Comparison of ENCODE assay signal across 11 mouse cellular contexts in genomic region chr15:88851076-88851475, GRCm38 (mm10). TPM values are rescaled to one million over a fixed set of nuclear protein-coding genes. Genes with fewer than 3 reads are reported as not detected.
DNase-seq lines count a peak whose midpoint lies in the region; ATAC-seq and TF ChIP-seq lines count a peak whose summit lies in the region.
"Had no signal": no experiment of that assay in that cellular context is flagged by ENCODE, and none has a peak within 500 bp of the region (broad histone marks: within the 10 kb centered on the region; RNA-seq: fewer than 3 reads in every experiment).

No protein-coding gene starts in this region.

- H3K4me3 ChIP-seq in heart, embryonic 11.5 days (ENCODE audit: low read depth, low read length), result no peak overlapping the region
- no peak overlapping the region for H3K4me3 ChIP-seq in lung, postnatal 0 days (ENCODE audit: low read depth, low read length)
- no peak overlapping the region for H3K4me3 ChIP-seq in kidney, embryonic 16.5 days (ENCODE audit: low read length)
- no peak overlapping the region for H3K4me3 ChIP-seq in stomach, postnatal 0 days (ENCODE audit: low read depth, low read length)
- no peak overlapping the region for H3K4me3 ChIP-seq in forebrain, embryonic 12.5 days (replicated peaks)

- H3K9ac ChIP-seq in heart, embryonic 11.5 days (ENCODE audit: low read depth, low read length), result 0 out of 2 replicates have a peak overlapping the region, but pooled peaks have one; percentile 29
- H3K9ac ChIP-seq in lung, postnatal 0 days (replicated peaks; ENCODE audit: low read depth), result no peak overlapping the region
- 0 out of 2 replicates have a peak overlapping the region, but pooled peaks have one; percentile 33 for H3K9ac ChIP-seq in kidney, embryonic 16.5 days (replicated peaks; ENCODE audit: low read length)
- H3K9ac ChIP-seq in stomach, postnatal 0 days (ENCODE audit: low read length), result peak overlapping the region; percentile 47
- no peak overlapping the region for H3K9ac ChIP-seq in forebrain, embryonic 12.5 days
- H3K9ac ChIP-seq: forebrain, postnatal 0 days; liver, embryonic 14.5 days had no signal

- no peak for TF ChIP-seq EP300 in lung, postnatal 0 days (IDR thresholded peaks at IDR 0.05)
- TF ChIP-seq EP300 in stomach, postnatal 0 days (optimal IDR thresholded peaks at IDR 0.05), result no peak

- no peak for TF ChIP-seq CTCF in lung, postnatal 0 days (IDR thresholded peaks at IDR 0.05)
- TF ChIP-seq CTCF in stomach, postnatal 0 days (IDR thresholded peaks at IDR 0.05; ENCODE audit: low read depth), result no peak

- no peak overlapping the region for H3K27ac ChIP-seq in heart, embryonic 11.5 days (ENCODE audit: low read depth, low read length)
- H3K27ac ChIP-seq in lung, postnatal 0 days (ENCODE audit: low read length), result peak overlapping the region; percentile 97
- H3K27ac ChIP-seq in kidney, embryonic 16.5 days (ENCODE audit: low read length), result peak overlapping the region; percentile 87
- H3K27ac ChIP-seq in stomach, postnatal 0 days (replicated peaks), result peak overlapping the region; percentile 95
- no peak overlapping the region for H3K27ac ChIP-seq in forebrain, embryonic 12.5 days
- H3K27ac ChIP-seq: liver, embryonic 14.5 days had no signal

- H3K4me1 ChIP-seq in heart, embryonic 11.5 days (ENCODE audit: control insufficient read depth, insufficient read depth, low read length), result peaks cover 31% of the 10 kb centered on the region
- peaks cover 35% of the 10 kb centered on the region for H3K4me1 ChIP-seq in lung, postnatal 0 days (ENCODE audit: insufficient read depth, low read depth, low read length)
- H3K4me1 ChIP-seq in kidney, embryonic 16.5 days (ENCODE audit: insufficient read depth, low read length), result peaks cover 42% of the 10 kb centered on the region
- H3K4me1 ChIP-seq in stomach, postnatal 0 days (replicated peaks; ENCODE audit: control insufficient read depth, insufficient read depth), result peaks cover 11% of the 10 kb centered on the region
- peaks cover 19% of the 10 kb centered on the region; the same call in 1 of the 2 replicates for H3K4me1 ChIP-seq in forebrain, embryonic 12.5 days

- WGBS in heart, embryonic 11.5 days (ENCODE audit: insufficient replicate concordance), result 45% methylated on average over 3 of the region's 3 CpGs
- WGBS in lung, postnatal 0 days, result 30% methylated on average over 3 of the region's 3 CpGs
- WGBS in kidney, embryonic 16.5 days, result 25% methylated on average over 3 of the region's 3 CpGs
- WGBS in stomach, postnatal 0 days, result 38% methylated on average over 3 of the region's 3 CpGs
- 70% methylated on average over 3 of the region's 3 CpGs for WGBS in forebrain, embryonic 12.5 days

- no peak for DNase-seq in heart, adult 18-20 months
- DNase-seq in lung, postnatal 0 days (ENCODE audit: low spot score), result peak; percentile 35
- no peak for DNase-seq in lung, adult 18-20 months
- DNase-seq in stomach, postnatal 0 days (ENCODE audit: low spot score), result no peak
- DNase-seq in right cerebral cortex, postnatal 4 days, result no peak

- H3K36me3 ChIP-seq in heart, embryonic 11.5 days (ENCODE audit: control insufficient read depth, insufficient read depth, low read length), result no peaks in the 10 kb centered on the region
- no peaks in the 10 kb centered on the region for H3K36me3 ChIP-seq in lung, postnatal 0 days (ENCODE audit: insufficient read depth, low read length)
- H3K36me3 ChIP-seq in kidney, embryonic 16.5 days (ENCODE audit: insufficient read depth, low read length), result no peaks in the 10 kb centered on the region
- H3K36me3 ChIP-seq in stomach, postnatal 0 days (ENCODE audit: control insufficient read depth, insufficient read depth, low read length), result no peaks in the 10 kb centered on the region
- H3K36me3 ChIP-seq in forebrain, embryonic 12.5 days (replicated peaks), result no peaks in the 10 kb centered on the region

- H3K4me2 ChIP-seq in heart, embryonic 11.5 days, result no peak overlapping the region
- no peak overlapping the region for H3K4me2 ChIP-seq in lung, postnatal 0 days (replicated peaks; ENCODE audit: low read depth, low read length)
- peak overlapping the region; percentile 20; the same call in 1 of the 2 replicates for H3K4me2 ChIP-seq in kidney, embryonic 16.5 days (replicated peaks; ENCODE audit: low read depth, low read length)
- H3K4me2 ChIP-seq in stomach, postnatal 0 days (replicated peaks; ENCODE audit: low read depth), result peak overlapping the region; percentile 0; the same call in 1 of the 2 replicates
- no peak overlapping the region for H3K4me2 ChIP-seq in forebrain, embryonic 12.5 days

- H3K27me3 ChIP-seq in heart, embryonic 11.5 days (ENCODE audit: control insufficient read depth, insufficient read depth, low read length), result no peaks in the 10 kb centered on the region
- no peaks in the 10 kb centered on the region for H3K27me3 ChIP-seq in lung, postnatal 0 days (replicated peaks; ENCODE audit: insufficient read depth, low read length)
- no peaks in the 10 kb centered on the region for H3K27me3 ChIP-seq in kidney, embryonic 16.5 days (ENCODE audit: insufficient read depth, low read length)
- no peaks in the 10 kb centered on the region for H3K27me3 ChIP-seq in stomach, postnatal 0 days (ENCODE audit: control insufficient read depth, insufficient read depth, low read length)
- no peaks in the 10 kb centered on the region for H3K27me3 ChIP-seq in forebrain, embryonic 12.5 days

- ATAC-seq in heart, embryonic 11.5 days (replicated peaks; ENCODE audit: insufficient number of reproducible peaks, low FRiP score, low TSS enrichment), result no peak
- peak; percentile 8 for ATAC-seq in lung, postnatal 0 days
- peak; percentile 37 for ATAC-seq in kidney, embryonic 16.5 days (ENCODE audit: low FRiP score, low TSS enrichment)
- ATAC-seq in stomach, postnatal 0 days (ENCODE audit: low FRiP score, low TSS enrichment), result peak; percentile 4; the same call in 1 of the 2 replicates
- no peak for ATAC-seq in forebrain, embryonic 12.5 days (ENCODE audit: low FRiP score)
- ATAC-seq: CD4-positive, CD25-positive, alpha-beta regulatory T cell, adult 4 months had no signal

- no peaks in the 10 kb centered on the region for H3K9me3 ChIP-seq in heart, embryonic 11.5 days (replicated peaks; ENCODE audit: control insufficient read depth, low read length)
- H3K9me3 ChIP-seq in lung, postnatal 0 days (ENCODE audit: low read length), result no peaks in the 10 kb centered on the region
- H3K9me3 ChIP-seq in kidney, embryonic 16.5 days (ENCODE audit: low read length), result no peaks in the 10 kb centered on the region
- no peaks in the 10 kb centered on the region for H3K9me3 ChIP-seq in stomach, postnatal 0 days (ENCODE audit: control insufficient read depth, low read length)
- H3K9me3 ChIP-seq in forebrain, embryonic 12.5 days, result no peaks in the 10 kb centered on the region

RNA-seq across cellular contexts. Expression of gene Pim3, which starts 10.9 kb away (rescaled TPM):
- polyA plus RNA-seq in heart, embryonic 11.5 days (2014; fragmentation: Nextera tagmentation; extraction: Ambion mirVana), result 43.7 and 50.1 TPM in 2 replicates
- 100 to 1,000 TPM in 1 of 2 experiments, 10 to 100 TPM in 1; 97.9 to 139 TPM for total RNA-seq in heart, adult 18-20 months (2021)
- polyA plus RNA-seq in lung, postnatal 0 days (2015; fragmentation: Nextera tagmentation; extraction: Ambion mirVana), result 66.0 and 69.6 TPM in 2 replicates
- 59.6 and 77.7 TPM in 2 replicates for polyA plus RNA-seq in kidney, embryonic 16.5 days (2015; fragmentation: Nextera tagmentation; extraction: Ambion mirVana)
- polyA plus RNA-seq in stomach, postnatal 0 days (2015; fragmentation: Nextera tagmentation; extraction: Ambion mirVana), result 63.6 and 69.4 TPM in 2 replicates
- 46.0 and 49.4 TPM in 2 replicates for polyA plus RNA-seq in forebrain, embryonic 12.5 days (2016; fragmentation: Nextera tagmentation; extraction: Ambion mirVana)

RNA-seq across cellular contexts. Expression of gene Creld2, which starts 31.6 kb away (rescaled TPM):
- polyA plus RNA-seq in heart, embryonic 11.5 days (2014; fragmentation: Nextera tagmentation; extraction: Ambion mirVana), result 71.7 and 83.6 TPM in 2 replicates
- 10 to 100 TPM; 19.6 to 28.7 TPM for total RNA-seq in heart, adult 18-20 months (2021)
- polyA plus RNA-seq in lung, postnatal 0 days (2015; fragmentation: Nextera tagmentation; extraction: Ambion mirVana), result 62.6 and 76.5 TPM in 2 replicates
- 118 and 133 TPM in 2 replicates for polyA plus RNA-seq in kidney, embryonic 16.5 days (2015; fragmentation: Nextera tagmentation; extraction: Ambion mirVana)
- polyA plus RNA-seq in stomach, postnatal 0 days (2015; fragmentation: Nextera tagmentation; extraction: Ambion mirVana), result 89.3 and 93.2 TPM in 2 replicates
- 63.1 and 64.3 TPM in 2 replicates for polyA plus RNA-seq in forebrain, embryonic 12.5 days (2016; fragmentation: Nextera tagmentation; extraction: Ambion mirVana)

RNA-seq across cellular contexts. Expression of gene Alg12, which starts 32.0 kb away (rescaled TPM):
- polyA plus RNA-seq in heart, embryonic 11.5 days (2014; fragmentation: Nextera tagmentation; extraction: Ambion mirVana), result 11.6 and 12.5 TPM in 2 replicates
- 1 to 10 TPM; 8.3 to 8.8 TPM for total RNA-seq in heart, adult 18-20 months (2021)
- 7.2 and 7.9 TPM in 2 replicates for polyA plus RNA-seq in lung, postnatal 0 days (2015; fragmentation: Nextera tagmentation; extraction: Ambion mirVana)
- 15.7 and 16.9 TPM in 2 replicates for polyA plus RNA-seq in kidney, embryonic 16.5 days (2015; fragmentation: Nextera tagmentation; extraction: Ambion mirVana)
- 8.2 and 9.3 TPM in 2 replicates for polyA plus RNA-seq in stomach, postnatal 0 days (2015; fragmentation: Nextera tagmentation; extraction: Ambion mirVana)
- polyA plus RNA-seq in forebrain, embryonic 12.5 days (2016; fragmentation: Nextera tagmentation; extraction: Ambion mirVana), result 8.3 and 8.9 TPM in 2 replicates

Comparison
In these comparisons a context has a peak if more than half of its experiments do, and no peak if none do; other contexts are left out.
1. ATAC-seq: peak in lung, postnatal 0 days (single experiment), kidney, embryonic 16.5 days (single experiment) and stomach, postnatal 0 days (single experiment); none in heart, embryonic 11.5 days (single experiment) and forebrain, embryonic 12.5 days (single experiment).
2. H3K27ac ChIP-seq: peak in lung, postnatal 0 days (single experiment), kidney, embryonic 16.5 days (single experiment) and stomach, postnatal 0 days (single experiment); none in heart, embryonic 11.5 days (single experiment) and forebrain, embryonic 12.5 days (single experiment).
3. H3K4me2 ChIP-seq: peak in kidney, embryonic 16.5 days (single experiment) and stomach, postnatal 0 days (single experiment); none in heart, embryonic 11.5 days (single experiment), lung, postnatal 0 days (single experiment) and forebrain, embryonic 12.5 days (single experiment).
4. H3K9ac ChIP-seq: peak in heart, embryonic 11.5 days (single experiment), kidney, embryonic 16.5 days (single experiment) and stomach, postnatal 0 days (single experiment); none in lung, postnatal 0 days (single experiment) and forebrain, embryonic 12.5 days (single experiment).